Mouse (Mus musculus) adrenal gland, adult 8-10 months (tissue): ENCODE results near the gene Fnbp1. TPM values are rescaled to one million over a fixed set of nuclear protein-coding genes. Genes with fewer than 3 reads are reported as not detected.

Experiments used
- DNase-seq: peaks from one replicate; pipeline ENCODE4 v3.0.0; 2022
- total RNA-seq, 4 experiments: library from RNA; stranded (reverse); gene quantifications; 2 replicates each; pipeline ENCODE4 v1.2.4; 2022

Gene Fnbp1
- total RNA-seq, 4 experiments from 2014 or later: 45.9 to 89.0 (median 70.6) TPM

DNA sequence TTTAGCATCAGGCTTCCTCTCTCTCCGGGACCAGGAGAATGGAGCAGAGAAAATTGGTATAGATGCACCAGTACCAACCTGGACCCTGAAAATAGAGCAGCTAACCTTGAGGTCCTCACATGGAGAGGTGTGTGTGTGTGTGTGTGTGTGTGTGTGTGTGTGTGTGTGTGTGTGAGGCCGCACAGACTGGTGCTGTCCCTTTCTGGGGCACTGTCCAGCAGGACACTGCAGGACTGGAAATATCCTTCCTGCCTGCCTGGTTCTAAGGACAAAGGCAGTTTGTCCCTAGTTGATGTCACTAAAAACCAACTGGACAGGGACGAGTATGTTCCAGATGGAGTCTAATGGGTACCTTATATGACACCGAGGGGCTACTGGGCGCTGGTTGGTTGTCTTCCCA is 117.9 kb downstream of the Fnbp1 start:
- DNase-seq: no peak

DNA sequence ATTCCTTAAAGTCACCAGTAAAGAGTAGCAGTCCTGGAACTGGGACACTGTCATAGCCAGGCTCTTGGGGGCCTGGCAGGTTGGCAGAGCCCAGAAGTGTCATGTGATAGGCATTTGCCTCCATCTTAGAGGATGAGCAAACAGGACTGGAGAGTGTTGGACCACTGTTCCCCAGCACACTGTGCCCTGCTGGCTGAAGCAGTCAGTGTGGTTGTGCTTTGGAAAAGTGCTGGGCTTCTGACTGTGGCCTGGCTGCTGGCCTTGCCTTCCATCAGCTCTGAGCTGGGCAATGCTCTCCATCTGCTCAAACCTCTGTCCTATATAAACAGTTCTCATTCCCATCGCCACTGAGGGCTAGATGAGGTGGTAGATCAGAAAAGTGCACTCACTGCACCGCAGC is 121.6 kb downstream of the Fnbp1 start:
- no peak for DNase-seq

DNA sequence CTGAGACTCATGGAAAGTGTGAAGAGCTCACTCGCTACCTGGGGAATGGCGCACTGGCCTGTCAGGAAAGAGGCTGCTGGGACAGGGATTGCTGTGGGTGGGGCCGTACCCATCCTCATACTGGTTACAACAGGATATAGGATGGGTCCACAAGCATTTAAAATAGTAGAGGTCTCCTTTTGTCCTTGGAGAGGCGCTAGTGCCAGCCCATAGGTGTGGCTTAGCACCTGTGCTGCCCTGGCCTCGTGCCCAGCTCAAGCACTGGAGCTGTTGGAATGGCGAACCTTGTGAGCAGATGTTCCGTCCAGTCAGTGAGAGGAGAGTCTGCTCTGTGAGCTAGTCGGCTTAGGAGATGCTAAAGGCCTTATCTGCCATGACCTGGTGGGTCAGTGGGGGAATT is 122.8 kb downstream of the Fnbp1 start:
- no peak for DNase-seq

DNA sequence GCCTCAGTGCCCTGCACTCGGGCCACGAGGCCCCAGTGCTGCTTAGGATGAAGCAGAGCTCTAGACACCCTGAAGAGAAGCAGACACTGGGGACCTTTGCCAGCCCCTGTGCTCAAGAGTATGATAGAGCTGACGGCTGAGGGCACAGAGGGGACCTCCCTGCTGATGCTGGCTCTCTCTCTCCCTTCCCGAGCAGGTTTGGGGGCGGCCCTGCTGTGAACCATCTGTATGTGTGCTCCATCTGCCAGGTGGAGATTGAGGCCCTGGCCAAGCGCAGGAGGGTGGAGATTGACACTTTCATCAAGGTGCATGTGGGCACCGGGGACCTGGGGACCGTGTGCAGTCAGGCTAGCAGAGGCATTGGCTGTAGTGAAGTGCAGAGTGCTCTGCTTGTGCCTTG is 123.3 kb downstream of the Fnbp1 start:
- DNase-seq: no peak

DNA sequence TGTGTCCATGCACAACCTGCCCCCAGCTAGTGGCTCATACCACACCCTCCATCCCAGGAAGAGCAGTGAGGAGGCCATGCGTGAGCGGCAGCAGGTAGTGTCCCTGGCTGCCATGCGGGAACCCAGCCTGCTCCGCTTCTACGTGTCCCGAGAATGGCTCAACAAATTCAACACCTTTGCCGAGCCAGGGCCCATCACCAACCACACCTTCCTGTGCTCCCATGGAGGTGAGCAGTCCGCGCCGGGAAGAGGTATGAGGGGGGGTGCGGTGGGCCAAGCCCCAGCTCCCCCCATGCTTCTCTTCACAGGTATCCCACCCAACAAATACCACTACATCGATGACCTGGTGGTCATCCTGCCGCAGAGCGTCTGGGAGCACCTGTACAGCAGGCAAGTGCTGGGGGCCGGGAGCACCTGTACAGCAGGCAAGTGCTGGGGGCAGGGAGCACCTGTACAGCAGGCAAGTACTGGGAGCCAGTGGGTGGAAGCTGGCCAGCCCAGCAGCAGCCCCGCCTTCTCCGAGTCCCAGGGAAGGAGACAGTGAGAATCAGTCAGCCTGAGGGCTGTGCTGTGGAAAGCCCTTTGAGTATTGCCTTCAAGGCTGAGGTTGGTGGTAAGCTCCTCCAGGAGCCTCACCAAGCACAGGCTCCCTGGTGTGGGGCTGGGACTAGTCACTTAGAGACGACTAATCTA is 124.0 kb downstream of the Fnbp1 start:
- DNase-seq: no peak

DNA sequence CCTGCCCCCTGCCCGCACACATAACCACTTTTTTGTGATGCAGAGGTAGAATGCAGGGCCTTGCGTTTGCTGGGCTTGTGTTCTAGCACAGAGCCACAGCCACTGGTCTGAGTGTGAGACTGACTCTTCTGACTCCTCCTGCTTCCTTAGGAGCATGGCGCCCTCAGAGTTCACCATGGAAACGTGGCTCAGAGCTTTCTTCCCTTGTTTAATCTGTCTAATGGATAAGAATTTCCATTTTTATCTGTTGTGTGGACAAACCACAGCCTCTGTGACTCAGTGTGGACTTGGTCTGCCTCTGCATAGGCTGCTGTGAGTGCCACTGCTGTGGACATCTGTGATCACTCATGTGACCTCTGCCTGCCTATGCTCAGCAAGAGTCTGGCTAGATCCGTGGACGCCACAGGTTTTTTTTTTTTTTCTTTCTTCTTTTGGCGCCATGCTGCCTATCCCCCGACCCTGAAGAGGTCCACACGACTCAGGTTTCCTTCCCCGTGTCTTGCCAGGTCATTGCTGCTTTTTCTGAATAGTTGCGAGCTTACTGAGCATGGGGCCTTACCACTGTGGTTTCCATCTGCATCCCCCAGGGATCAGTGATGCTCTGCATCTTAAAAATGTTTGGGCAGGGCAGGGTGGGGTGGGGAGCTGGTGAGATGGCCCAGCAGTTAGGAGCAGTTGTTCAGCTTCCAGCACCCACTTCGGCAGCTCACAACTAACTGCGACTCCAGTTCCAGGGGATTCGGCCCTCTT is 128.3 kb downstream of the Fnbp1 start:
- no peak for DNase-seq

DNA sequence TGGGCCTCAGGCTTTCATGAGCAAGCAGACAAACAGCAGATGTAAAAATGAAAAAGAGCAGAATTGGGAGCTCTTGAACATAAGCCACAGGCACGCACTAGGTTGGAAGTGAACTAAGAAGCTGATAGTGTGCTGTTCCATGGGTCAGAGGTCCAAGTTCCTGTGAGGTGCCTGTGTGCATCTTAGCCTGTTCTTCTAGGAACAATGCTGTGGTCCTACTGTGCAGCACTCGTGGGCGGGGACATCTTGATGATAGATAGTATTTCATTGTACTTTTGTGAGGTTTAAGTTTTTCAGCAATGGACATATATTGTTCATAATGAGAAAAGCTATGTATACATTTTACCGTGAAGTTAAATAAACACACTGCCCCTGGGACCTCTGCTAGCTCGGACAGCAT is 134.6 kb downstream of the Fnbp1 start:
- DNase-seq: no peak

DNA sequence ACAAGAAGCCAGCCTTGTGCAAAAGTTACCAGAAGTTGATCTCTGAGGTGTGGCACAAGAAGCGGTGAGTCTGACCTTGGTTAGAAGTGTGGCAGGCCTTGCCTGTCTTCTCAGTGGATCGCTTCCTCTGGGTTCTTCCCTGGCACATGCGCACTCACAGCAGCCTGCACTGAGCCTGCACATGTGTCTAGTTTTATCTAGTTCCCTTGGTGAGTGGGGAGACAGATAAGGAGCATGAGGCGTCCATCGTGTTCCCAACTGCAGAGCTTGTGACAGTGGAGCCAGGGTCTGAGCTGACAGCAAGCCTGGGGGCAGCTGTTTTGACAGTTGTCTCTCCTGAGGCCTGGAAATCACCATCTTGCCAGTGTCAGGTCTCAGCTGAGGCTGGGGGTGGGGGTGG is 135.4 kb downstream of the Fnbp1 start:
- no peak for DNase-seq

DNA sequence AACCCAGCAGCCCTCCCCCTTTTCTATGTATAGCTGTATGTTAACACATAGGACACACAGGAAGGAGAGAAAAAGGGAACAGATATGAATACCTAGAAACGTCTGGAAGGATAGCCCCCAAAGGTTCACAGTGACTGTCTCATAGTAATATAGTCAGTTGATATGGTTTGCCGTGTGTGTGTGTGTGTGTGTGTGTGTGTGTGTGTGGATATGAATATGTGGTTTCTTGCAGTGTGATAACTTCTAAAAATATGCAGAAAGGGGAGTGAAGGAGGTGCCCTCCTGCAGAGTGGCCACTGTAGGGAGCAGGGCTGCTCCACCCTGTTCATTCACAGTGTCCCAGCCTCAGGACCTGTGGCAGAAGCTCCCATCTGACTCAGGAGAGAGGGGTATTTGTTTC is 136.4 kb downstream of the Fnbp1 start:
- no peak for DNase-seq

DNA sequence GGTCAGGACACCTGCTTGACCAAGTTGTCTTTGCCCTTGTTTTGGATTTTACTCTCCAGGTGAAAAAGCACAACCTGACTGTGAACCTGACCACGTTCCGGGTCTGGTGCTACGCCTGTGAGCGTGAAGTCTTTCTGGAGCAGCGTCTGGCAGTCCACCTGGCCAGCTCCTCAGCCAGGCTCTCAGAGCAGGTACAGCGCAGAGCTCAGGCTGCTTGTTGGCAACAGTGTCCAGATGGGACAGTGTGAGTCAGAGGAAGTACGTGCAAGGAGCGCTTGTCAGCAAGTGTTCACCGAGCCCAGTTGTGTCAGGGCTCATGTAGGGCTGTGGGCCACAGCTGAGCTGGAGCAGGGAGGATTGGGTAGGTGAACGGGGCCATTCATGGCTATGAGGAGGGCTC is 139.0 kb downstream of the Fnbp1 start:
- no peak for DNase-seq

DNA sequence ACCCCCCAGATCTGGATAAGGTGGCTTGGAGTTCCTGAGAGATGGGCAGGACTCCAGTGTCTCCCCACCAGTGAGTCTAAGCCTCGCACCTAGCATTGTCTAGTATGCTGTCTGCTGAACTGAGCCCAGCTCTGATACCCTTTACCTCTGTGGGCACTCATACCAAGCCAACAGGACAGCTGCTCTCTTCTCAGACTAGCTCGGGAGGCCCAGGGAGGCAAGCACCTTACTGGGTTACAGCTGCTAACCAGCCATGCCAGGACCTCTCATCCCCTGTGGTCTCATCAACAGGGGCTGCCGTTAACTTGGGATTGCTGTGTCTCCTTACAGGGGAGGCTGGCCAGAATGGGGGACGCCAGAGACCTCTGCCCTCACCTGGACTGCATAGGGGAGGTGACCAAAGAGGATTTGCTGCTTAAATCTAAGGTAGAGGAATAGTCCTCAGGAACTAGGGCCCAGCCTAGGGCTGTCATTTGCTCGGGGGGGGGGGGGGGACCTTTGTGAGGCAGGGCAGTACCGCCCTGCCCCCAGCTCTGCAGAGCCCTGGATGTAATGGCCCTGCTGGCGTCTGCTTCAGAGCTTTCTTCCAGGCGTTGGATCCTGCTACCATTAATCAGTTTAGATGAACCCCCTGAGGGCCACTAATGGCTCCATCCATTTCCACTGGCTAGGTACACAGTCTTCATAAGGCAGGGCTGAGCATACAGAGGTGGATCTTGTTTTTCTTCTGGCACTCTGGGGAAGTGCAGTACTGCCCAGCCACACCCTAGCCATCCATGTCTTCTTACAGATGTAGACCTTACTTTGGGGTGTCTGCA is 143.2 kb downstream of the Fnbp1 start:
- DNase-seq: no peak

DNA sequence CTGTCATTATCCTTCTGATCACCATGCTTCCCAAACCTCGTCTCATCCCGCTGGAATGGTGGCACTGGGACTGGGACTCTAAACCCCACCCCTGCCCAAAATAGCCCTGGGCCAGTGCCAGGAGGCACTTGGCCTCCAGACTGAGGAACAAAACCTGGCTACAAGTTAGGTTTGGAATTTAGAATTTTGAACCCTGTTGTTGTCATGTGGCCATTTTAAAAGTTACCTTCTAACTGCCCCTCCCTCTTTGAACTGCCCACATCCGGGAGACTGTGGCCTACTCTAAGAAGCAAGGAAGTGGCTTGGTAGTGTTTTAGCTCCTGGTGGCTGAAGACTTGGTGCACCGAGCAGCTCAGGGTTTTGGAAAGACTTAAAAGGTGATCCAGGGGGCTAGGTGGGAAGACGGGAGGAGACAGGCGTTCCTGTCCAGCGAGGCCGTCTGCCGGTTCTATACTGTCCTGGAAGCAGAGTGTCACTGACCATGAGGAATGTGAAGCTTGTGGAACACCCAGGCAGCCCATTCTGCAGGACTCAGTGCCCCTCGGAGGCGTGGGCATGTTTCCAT is 146.3 kb downstream of the Fnbp1 start:
- DNase-seq: no peak

DNA sequence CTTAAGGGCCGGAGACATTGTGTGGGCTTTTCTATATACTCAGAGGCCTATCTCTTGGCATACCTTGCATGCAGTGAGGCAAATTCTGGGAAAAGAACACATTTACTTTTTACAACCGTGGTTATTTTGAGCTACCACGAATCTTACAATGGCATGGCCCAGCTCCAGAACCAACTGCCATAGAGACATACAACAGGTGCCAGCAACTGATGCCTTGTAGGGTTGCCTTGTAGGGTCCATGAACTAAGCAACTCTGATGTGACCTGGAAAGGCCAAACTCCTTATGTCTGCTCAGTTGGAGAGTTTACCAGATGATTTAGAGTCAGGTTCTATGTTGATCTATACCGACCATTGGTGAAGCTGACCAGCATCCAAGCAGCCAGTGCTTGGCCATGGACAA is 147.0 kb downstream of the Fnbp1 start:
- DNase-seq: no peak

DNA sequence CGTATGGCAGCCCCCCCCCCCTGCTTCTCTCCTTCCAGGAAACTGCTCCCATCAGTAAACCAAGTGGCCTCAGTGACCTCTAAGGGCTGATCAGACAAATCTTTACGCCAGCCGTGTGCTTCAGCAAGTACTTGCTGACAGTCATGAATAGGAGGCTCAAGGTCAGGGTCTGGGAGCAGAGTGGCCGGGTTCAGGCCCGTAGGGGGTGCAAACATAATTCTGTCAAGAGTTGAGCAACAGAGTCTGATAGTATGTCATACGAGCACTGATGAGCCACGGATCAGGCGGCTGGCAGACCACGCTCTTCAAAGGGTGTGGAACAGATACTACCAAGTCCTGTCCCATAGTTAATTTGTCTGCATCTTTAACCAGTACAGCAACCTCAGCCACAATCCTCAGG is 151.6 kb downstream of the Fnbp1 start:
- DNase-seq: peak; percentile 69

DNA sequence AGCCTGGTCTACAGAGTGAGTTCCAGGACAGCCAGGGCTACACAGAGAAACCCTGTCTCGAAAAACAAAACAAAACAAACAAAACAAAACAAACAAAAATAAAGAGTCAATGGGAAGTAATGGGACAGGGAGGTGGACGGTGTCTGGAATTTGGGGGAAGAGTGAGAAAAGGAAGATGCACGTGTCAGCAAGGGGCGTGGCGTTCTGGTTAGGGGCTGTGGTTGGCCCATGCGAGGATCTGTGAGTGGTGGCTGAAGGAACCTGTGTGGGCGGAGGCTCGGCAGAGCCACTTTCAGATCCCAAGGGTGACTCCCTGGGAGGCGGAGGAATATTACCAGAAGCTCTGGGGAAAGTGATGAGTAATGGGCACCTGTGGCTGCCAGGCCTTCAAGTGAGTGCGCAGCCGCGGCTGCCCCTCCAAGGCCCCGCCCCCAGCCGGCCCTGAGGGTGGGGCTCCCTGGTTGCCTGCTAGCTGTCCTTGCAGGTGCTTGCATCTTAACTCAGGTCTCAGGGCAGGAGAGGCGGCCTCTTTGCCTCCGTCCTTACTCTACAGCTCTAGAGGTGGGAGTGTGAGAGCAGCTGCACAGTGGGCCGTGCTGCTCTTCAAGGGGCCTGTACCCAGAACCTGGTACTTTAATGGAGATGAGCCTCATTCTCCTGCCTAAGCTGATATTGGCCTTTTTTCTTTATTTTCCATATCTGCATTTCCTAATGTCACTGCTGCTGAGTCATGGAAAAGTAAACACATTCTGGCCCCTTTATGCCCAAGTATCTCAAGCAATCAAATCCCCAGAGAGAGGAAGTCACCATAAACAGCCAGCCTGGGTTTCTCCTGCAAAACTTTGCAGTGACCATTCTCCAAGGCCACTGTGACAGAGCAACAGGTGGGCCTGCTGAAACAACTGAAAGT is 156.4 kb downstream of the Fnbp1 start:
- DNase-seq: peak; percentile 86

DNA sequence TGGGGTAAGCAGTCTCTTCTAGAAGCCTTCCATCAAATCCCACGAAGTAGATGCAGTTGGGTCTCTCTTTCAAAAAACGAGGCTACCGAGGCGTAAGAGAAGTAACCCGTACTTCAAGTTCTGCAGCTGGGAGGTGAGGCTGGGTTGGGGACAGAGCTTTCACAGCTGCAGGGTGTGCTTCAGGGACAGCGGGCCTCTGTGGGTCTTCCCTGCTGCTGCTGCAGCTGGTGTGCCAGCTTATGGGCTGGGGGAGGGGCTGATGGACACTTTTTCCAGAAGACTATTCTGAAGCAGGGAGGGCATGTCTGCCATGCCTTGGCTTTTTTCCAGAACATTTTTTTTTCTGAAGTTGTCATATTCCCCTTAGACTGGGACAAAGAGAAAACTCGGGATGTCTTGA is 158.8 kb downstream of the Fnbp1 start:
- DNase-seq: no peak

DNA sequence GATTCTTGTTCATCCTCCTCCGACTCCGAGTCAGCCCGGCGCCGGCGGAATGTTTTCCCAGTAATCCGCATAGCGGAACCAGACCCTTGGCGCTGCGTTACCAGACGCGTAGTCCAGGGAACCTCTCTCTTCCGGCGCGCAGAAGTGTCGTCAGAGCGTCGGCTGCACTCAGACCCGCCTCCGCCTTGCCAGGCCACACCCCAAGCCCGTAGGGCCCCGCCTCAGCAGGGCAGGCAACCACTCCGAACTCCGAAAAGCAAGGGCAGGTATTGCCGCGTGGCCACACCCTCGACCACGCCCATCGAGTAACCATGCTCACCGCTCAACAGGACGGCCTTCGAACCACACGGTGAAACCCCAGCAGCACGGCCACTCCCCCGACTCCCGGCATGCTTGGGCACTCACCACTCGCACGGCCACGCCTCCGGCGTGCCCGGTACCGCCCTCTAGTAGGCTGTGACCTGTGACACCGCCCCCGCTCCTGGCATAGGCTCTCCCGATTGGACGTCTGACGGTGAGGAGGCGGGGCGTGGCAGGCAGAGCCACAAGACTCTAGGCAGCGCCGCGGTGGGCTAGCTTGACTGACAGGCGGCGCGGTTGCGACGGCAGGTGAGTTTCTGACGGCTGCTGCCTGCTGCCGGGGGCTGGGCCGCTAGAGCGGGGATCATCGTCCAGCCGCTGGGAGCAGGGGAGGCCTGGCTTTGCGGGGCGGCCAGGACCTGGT is 159.9 kb downstream of the Fnbp1 start, which contains the start of the genes BC005624 and Usp20:
Gene BC005624, minus strand, starts transcription at position 412 of the 724 bp plus-strand sequence.
Gene Usp20, plus strand, starts transcription at position 490 of the 724 bp plus-strand sequence.
- peak; percentile 100 for DNase-seq
